Mouse (Mus musculus) midbrain, embryonic 11.5 days (tissue): ENCODE data around the gene Vopp1. TPM values are rescaled to one million over a fixed set of nuclear protein-coding genes. Genes with fewer than 3 reads are reported as not detected.
A peak's percentile ranks its signal among the peaks of the same experiment; 100 is the strongest.

Source experiments
- ATAC-seq: fragments of 200-750 bp; cut with Nextera tagmentation; 2 replicates; pipeline ENCODE4 v1.8.0; 2017; ENCODE audit warnings: moderate TSS enrichment, moderate library complexity; ENCODE audit not compliant: low FRiP score
- DNase-seq: peaks from one replicate; pipeline ENCODE4 v3.0.0; 2015; ENCODE audit warnings: low spot score; ENCODE audit errors: missing footprints
- H3K27ac ChIP-seq: fragments of 300-500 bp; sonication (generic); 2 replicates; pipeline ENCODE4 v1.5.1; 2014; ENCODE audit warnings: low read depth, low read length
- H3K27me3 ChIP-seq: fragments of 300-500 bp; sonication (generic); 2 replicates; pipeline ENCODE4 v1.6.1; 2014; ENCODE audit warnings: mild to moderate bottlenecking, low read length, moderate library complexity, mixed read lengths; ENCODE audit not compliant: control insufficient read depth, insufficient read depth
- H3K36me3 ChIP-seq: fragments of 300-500 bp; sonication (generic); 2 replicates; pipeline ENCODE4 v1.6.1; 2014; ENCODE audit warnings: mild to moderate bottlenecking, low read length, moderate library complexity, mixed read lengths; ENCODE audit not compliant: control insufficient read depth, insufficient read depth
- H3K4me1 ChIP-seq: fragments of 300-500 bp; sonication (generic); 2 replicates; pipeline ENCODE4 v1.6.1; 2014; ENCODE audit warnings: low read length; ENCODE audit not compliant: control insufficient read depth, insufficient read depth
- H3K4me2 ChIP-seq: fragments of 300-500 bp; sonication (generic); 2 replicates; pipeline ENCODE4 v1.6.1; 2014; ENCODE audit warnings: mild to moderate bottlenecking, moderate library complexity
- H3K4me3 ChIP-seq: fragments of 300-500 bp; sonication (generic); 2 replicates; pipeline ENCODE4 v1.5.1; 2014; ENCODE audit warnings: low read depth, low read length
- H3K9ac ChIP-seq: fragments of 300-500 bp; sonication (generic); 2 replicates; pipeline ENCODE4 v1.6.1; 2014; ENCODE audit warnings: low read length
- H3K9me3 ChIP-seq: fragments of 300-500 bp; sonication (generic); 2 replicates; pipeline ENCODE4 v1.6.1; 2016; ENCODE audit warnings: low read length; ENCODE audit not compliant: control insufficient read depth
- WGBS: fragments of 180-500 bp; shearing (Covaris S2); extraction: QIAGEN DNeasy Blood & Tissue Kit; methylation state at CpG from one replicate; pipeline ENCODE4 v1.1.7; 2014; 5-methylcytosine and 5-hydroxymethylcytosine counted together
- polyA plus RNA-seq: library from polyadenylated mRNA; unstranded; fragments of >200 nt; fragmentation: Nextera tagmentation; extraction: Ambion mirVana; gene quantifications from 2 replicates; pipeline ENCODE4 v1.2.1, GENCODE M21; 2014

Vopp1 gene
- polyA plus RNA-seq, 1 experiment from 2014 or later = 71.1 TPM

GRCm38 (mm10) chr6:57691467-57692261, 133.3 kb downstream of the Vopp1 start, which contains the start of gene Pyurf:
Pyurf (minus strand) TSS chr6:57692078.
- Histone ChIP-seq H3K4me3 (peak within 1 kb of the TSS; percentile 56), H3K36me3 (no peaks in the 10 kb centered on the region; the same call in 1 of the 2 replicates), H3K27ac (peak within 1 kb of the TSS; percentile 79), H3K27me3 (no peaks in the 10 kb centered on the region), H3K9ac (peak within 1 kb of the TSS; percentile 70), H3K9me3 (no peaks in the 10 kb centered on the region), H3K4me1 (no peaks in the 10 kb centered on the region), H3K4me2 (peak within 1 kb of the TSS; percentile 61)
- ATAC-seq = peak; percentile 98
- peak; percentile 98 for DNase-seq
- WGBS = under 1% methylated on average over 43 of the region's 52 CpGs

- Histone ChIP-seq H3K4me3 (no peak overlapping the region), H3K9ac (no peak overlapping the region), H3K9me3 (no peaks in the 10 kb centered on the region), H3K27ac (no peak overlapping the region), H3K4me1 (no peaks in the 10 kb centered on the region), H3K36me3 (no peaks in the 10 kb centered on the region; the same call in 1 of the 2 replicates), H3K4me2 (no peak overlapping the region), H3K27me3 (no peaks in the 10 kb centered on the region)
- no peak for DNase-seq
- WGBS = 79% methylated on average over 1 of the region's 1 CpGs
- ATAC-seq = no peak
Observed at GRCm38 (mm10) chr6:57684156-57684555, 140.8 kb downstream of the Vopp1 start.

Other genes starting within 250 kb of the Vopp1 start
- 2.3 and 3.2 TPM in 2 replicates for gene Herc6, start 244.2 kb downstream of the Vopp1 start, polyA plus RNA-seq
- 15.7 and 17.9 TPM in 2 replicates for gene Pyurf, start 133.1 kb downstream of the Vopp1 start, polyA plus RNA-seq
- 58.4 and 59.3 TPM in 2 replicates for gene Lancl2, start 122.6 kb downstream of the Vopp1 start, polyA plus RNA-seq
- not detected in 2 replicates for gene Vmn1r21, start 25.2 kb upstream of the Vopp1 start, polyA plus RNA-seq
- not detected in 2 replicates for gene Vmn1r22, start 82.9 kb upstream of the Vopp1 start, polyA plus RNA-seq
- gene Vmn1r23, start 101.7 kb upstream of the Vopp1 start, polyA plus RNA-seq = not detected in 2 replicates
- gene Vmn1r24, start 136.3 kb upstream of the Vopp1 start, polyA plus RNA-seq = not detected in 2 replicates
- gene Vmn1r25, start 155.7 kb upstream of the Vopp1 start, polyA plus RNA-seq = not detected in 2 replicates
- gene Vmn1r26, start 190.0 kb upstream of the Vopp1 start, polyA plus RNA-seq = not detected in 2 replicates